Mouse (Mus musculus): Measurements from ENCODE around the gene Rps4x.

GRCm38 (mm10) chrX:102166986-102167385 lies 22.2 kb downstream of the Rps4x start:
- no peak for TF ChIP-seq KAT2A (conservative IDR thresholded peaks at IDR 0.05; ENCODE audit: low read depth, low read length)
- no peak for TF ChIP-seq POLR2A (IDR thresholded peaks at IDR 0.05; ENCODE audit: control insufficient read depth in 1 of 2, insufficient read depth in 1 of 2, low read depth in 1 of 2, low read length in 2 of 2, poor library complexity in 1 of 2)
- TF ChIP-seq ZMIZ1 (IDR thresholded peaks at IDR 0.05; ENCODE audit: low read depth, low read length) = no peak
- TF ChIP-seq TBP (IDR thresholded peaks at IDR 0.05; ENCODE audit: low read depth, low read length) = no peak
- TF ChIP-seq TAL1 (IDR thresholded peaks at IDR 0.05; ENCODE audit: low read length) = no peak
- TF ChIP-seq CTCF (IDR thresholded peaks at IDR 0.05 in 2 of 3, conservative IDR thresholded peaks at IDR 0.05 in 1 of 3; ENCODE audit: control insufficient read depth in 1 of 3, insufficient read depth in 1 of 3, low read depth in 2 of 3, low read length in 3 of 3, poor library complexity in 1 of 3, severe bottlenecking in 1 of 3) = no peak

Measured in MEL (cell line).